Mouse (Mus musculus) spleen, adult 2 months (tissue): ENCODE results near the gene Mapk8ip2. TPM values are rescaled to one million over a fixed set of nuclear protein-coding genes. Genes with fewer than 3 reads are reported as not detected.
A peak's percentile ranks its signal among the peaks of the same experiment; 100 is the strongest.
"Not testable (repeated sequence)": the region's sequence is repeated elsewhere in the genome, so short reads cannot be mapped to it uniquely, and the experiment has no call there.

Experiments used
- DNase-seq, 2 experiments: peaks; one replicate each; pipeline versions ENCODE4 v3.0.0 to v3.0.0-alpha.2; 2012 to 2021; ENCODE audit warnings: low spot score in 2 of 2, low read depth in 1 of 2
- H3K27ac ChIP-seq: fragments of 200-500 bp; 2 replicates; pipeline ENCODE4 v1.5.1; 2012; ENCODE audit warnings: low read length, inconsistent platforms; ENCODE audit not compliant: insufficient read depth
- H3K27me3 ChIP-seq: fragments of 200-500 bp; 2 replicates; pipeline ENCODE4 v1.6.1; 2012; ENCODE audit warnings: mild to moderate bottlenecking, moderate library complexity, low read length, inconsistent platforms; ENCODE audit not compliant: control insufficient read depth, insufficient read depth
- H3K36me3 ChIP-seq: fragments of 200-500 bp; 2 replicates; pipeline ENCODE4 v1.6.1; 2012; ENCODE audit warnings: mild to moderate bottlenecking, low read length, inconsistent platforms; ENCODE audit not compliant: control insufficient read depth, insufficient read depth
- H3K4me1 ChIP-seq: fragments of 200-500 bp; 2 replicates; pipeline ENCODE4 v1.6.1; 2011; ENCODE audit warnings: inconsistent platforms; ENCODE audit not compliant: control insufficient read depth, insufficient read depth, insufficient read length
- H3K4me3 ChIP-seq: fragments of 200-500 bp; 2 replicates; pipeline ENCODE4 v1.5.1; 2011; ENCODE audit warnings: mild to moderate bottlenecking, inconsistent platforms; ENCODE audit not compliant: insufficient read depth, insufficient read length; ENCODE audit errors: extremely low read depth
- CTCF ChIP-seq: fragments of 200-500 bp; IDR thresholded peaks from 2 replicates; pipeline ENCODE4 v1.5.1; 2011; ENCODE audit warnings: mild to moderate bottlenecking, inconsistent platforms; ENCODE audit not compliant: insufficient read depth, insufficient read length, insufficient replicate concordance; ENCODE audit errors: extremely low read depth
- POLR2A ChIP-seq: fragments of 200-500 bp; IDR thresholded peaks from 2 replicates; pipeline ENCODE4 v1.6.1; 2011; ENCODE audit warnings: low read depth, low read length, inconsistent platforms
- WGBS: fragments of 180-500 bp; shearing (Covaris S2); methylation state at CpG from one replicate; pipeline ENCODE4 v1.1.7; 2018; 5-methylcytosine and 5-hydroxymethylcytosine counted together
- polyA plus RNA-seq: library from polyadenylated mRNA; depleted of rRNA; stranded (reverse); fragments of >200 nt; gene quantifications from 2 replicates; pipeline ENCODE4 v1.2.3, GENCODE M21; 2012

The Mapk8ip2 gene
- polyA plus RNA-seq, 1 experiment, result 0.02 TPM

GRCm38 (mm10) chr15:89425711-89426121, 28.0 kb upstream of the Mapk8ip2 start, which contains the start of gene Cpt1b:
Gene Cpt1b, minus strand, starts transcription at chr15:89425863.
- H3K27ac ChIP-seq, result no peak within 1 kb of the TSS
- H3K27me3 ChIP-seq, result no peaks in the 10 kb centered on the region
- H3K4me1 ChIP-seq, result peaks cover 5% of the 10 kb centered on the region
- TF ChIP-seq POLR2A (no peak), CTCF (no peak)
- no peak for DNase-seq
- H3K4me3 ChIP-seq, result no peak within 1 kb of the TSS
- WGBS, result 86% methylated on average over 6 of the region's 6 CpGs
- peaks cover 14% of the 10 kb centered on the region for H3K36me3 ChIP-seq

GRCm38 (mm10) chr15:89426716-89427115, 27.0 kb upstream of the Mapk8ip2 start:
- H3K4me3 ChIP-seq, result no peak overlapping the region
- H3K27ac ChIP-seq, result no peak overlapping the region
- peaks cover 7% of the 10 kb centered on the region for H3K4me1 ChIP-seq
- no peaks in the 10 kb centered on the region for H3K27me3 ChIP-seq
- DNase-seq, result no peak
- 96% methylated on average over 10 of the region's 10 CpGs for WGBS
- no peak for TF ChIP-seq POLR2A
- no peak for TF ChIP-seq CTCF
- H3K36me3 ChIP-seq, result peaks cover 14% of the 10 kb centered on the region

DNA sequence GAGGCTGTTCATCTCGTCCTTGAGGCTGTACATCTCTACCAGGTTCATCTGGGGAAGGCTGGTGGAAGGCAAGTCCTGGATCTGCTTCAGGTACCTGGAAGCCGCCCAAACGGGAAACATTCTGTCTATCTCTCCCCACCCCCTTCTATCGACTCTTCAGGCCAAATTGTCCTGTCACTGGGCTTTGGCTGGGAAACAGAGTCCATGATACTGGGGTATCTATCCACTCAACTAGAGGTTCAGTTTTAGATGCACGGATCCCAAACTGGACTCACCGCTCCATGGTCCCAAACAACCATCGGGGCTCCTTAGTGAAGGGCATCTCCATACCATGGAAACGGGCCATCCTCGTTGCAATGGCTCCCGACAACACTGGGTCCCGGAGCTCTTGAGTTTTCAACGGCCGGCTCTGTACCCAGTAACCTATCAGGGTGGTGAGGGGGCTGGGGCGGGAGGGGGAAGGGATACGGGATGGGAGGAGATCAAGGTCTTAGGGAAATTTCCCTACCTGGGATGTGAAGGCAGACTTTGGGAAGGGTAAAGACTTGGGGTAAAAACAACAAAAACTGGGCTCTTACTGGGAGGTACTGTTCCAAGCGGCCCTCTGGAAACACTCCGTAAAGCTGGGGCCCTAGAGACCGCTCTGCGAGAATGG, 25.4 kb upstream of the Mapk8ip2 start:
- TF ChIP-seq CTCF (no peak), POLR2A (no peak)
- DNase-seq, result no peak
- H3K4me1 ChIP-seq, result peaks cover 7% of the 10 kb centered on the region
- peak overlapping the region; percentile 94; the same call in 1 of the 2 replicates for H3K4me3 ChIP-seq
- peaks cover 14% of the 10 kb centered on the region for H3K36me3 ChIP-seq
- no peaks in the 10 kb centered on the region for H3K27me3 ChIP-seq
- H3K27ac ChIP-seq, result no peak overlapping the region
- WGBS, result 95% methylated on average over 19 of the region's 19 CpGs

DNA sequence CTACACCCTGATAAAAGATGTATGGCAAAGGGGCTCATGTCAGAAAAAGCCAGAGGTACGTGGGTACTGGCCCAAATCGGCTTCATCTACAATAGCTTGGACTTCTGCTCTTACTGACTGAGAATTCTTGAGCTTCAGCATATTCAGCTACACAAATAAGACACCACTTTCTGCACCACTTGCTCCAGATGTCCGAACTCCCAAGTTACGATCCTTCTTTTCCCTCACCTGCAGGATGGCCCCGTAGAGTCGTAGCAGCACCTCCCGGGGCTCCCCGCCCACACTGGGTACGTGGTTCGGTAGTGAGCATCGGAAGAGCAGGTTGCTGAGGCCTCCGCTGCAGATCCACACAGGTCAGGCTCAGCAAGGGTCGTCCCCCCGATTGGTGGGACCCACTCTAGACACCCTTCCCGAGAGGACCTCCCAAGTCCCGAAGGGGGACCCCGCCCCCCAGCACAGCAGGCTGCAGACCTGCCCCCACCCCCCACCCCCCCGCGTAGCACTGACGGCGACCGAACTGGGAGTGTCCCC, 24.8 kb upstream of the Mapk8ip2 start:
- Histone ChIP-seq H3K36me3 (peaks cover 12% of the 10 kb centered on the region), H3K4me3 (peak overlapping the region; percentile 94), H3K27me3 (no peaks in the 10 kb centered on the region), H3K4me1 (peaks cover 7% of the 10 kb centered on the region), H3K27ac (0 out of 2 replicates have a peak overlapping the region, but pooled peaks have one; percentile 20)
- no peak for DNase-seq
- no peak for TF ChIP-seq POLR2A
- TF ChIP-seq CTCF, result no peak
- 11% methylated on average over 22 of the region's 22 CpGs for WGBS

DNA sequence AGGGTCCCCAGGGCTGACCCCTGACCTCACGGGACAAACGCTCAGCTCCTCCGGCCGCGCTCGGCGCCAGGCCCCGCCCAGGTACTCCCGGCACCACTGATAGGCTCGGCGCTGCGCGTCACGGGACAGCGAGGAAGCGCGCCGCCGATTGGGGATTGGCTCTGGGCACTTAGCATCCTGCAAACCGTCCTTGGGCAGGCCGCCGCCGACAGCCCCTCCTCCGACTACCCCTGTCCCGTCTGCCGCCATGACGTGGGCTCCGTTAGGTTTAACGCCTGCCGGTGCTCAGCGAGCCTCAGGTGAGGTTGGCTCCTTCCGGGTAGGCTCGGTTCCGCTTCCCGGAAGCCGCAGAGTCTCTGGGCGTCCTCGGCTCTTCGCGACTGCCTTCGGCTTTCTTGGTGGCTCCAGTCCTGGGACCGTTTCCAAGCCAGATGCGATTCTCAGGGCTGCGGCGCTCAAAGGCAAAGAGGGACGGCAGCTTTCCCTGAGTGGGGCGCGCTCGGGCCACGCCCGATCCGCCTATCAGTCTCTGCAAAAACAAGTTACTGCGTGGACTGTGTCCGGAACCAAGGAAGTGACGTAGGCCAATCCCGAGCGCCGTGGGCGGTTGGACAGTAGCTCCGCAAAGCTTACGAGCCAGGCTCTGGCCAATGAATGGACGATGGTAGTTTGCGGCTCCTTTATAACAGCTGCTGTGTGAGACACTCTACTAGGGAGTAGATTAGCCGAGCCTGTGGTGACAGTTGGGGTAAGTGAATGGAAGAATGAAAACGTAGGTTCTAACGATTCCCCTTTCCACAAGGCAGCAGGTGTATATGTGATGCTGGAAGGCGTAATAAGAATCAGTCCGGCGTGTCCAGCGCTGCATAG, 24.1 kb upstream of the Mapk8ip2 start, which contains the start of the genes C730034F03Rik, Gm44502 and Chkb:
Gene C730034F03Rik (plus strand): TSS at position 238 of the 870 bp plus-strand sequence.
Gene Gm44502 (minus strand): TSS at position 345 of the 870 bp plus-strand sequence.
Gene Chkb (minus strand): TSS at position 557 of the 870 bp plus-strand sequence.
- Histone ChIP-seq H3K36me3 (peaks cover 12% of the 10 kb centered on the region), H3K4me3 (peak within 1 kb of the TSS; percentile 94), H3K27me3 (no peaks in the 10 kb centered on the region), H3K27ac (peak within 1 kb of the TSS; percentile 100), H3K4me1 (peaks cover 7% of the 10 kb centered on the region)
- TF ChIP-seq POLR2A, result peak; percentile 21
- TF ChIP-seq CTCF, result no peak
- under 1% methylated on average over 70 of the region's 70 CpGs for WGBS
- peak; percentile 85 to 88 for DNase-seq

- Histone ChIP-seq H3K4me3 (peak overlapping the region; percentile 94), H3K27ac (peak overlapping the region; percentile 100), H3K36me3 (peaks cover 12% of the 10 kb centered on the region), H3K4me1 (peaks cover 7% of the 10 kb centered on the region), H3K27me3 (no peaks in the 10 kb centered on the region)
- TF ChIP-seq CTCF, result no peak
- no peak for TF ChIP-seq POLR2A
- 29% methylated on average over 6 of the region's 6 CpGs for WGBS
- no peak for DNase-seq
Measured at GRCm38 (mm10) chr15:89430341-89430740, 23.4 kb upstream of the Mapk8ip2 start.

DNA sequence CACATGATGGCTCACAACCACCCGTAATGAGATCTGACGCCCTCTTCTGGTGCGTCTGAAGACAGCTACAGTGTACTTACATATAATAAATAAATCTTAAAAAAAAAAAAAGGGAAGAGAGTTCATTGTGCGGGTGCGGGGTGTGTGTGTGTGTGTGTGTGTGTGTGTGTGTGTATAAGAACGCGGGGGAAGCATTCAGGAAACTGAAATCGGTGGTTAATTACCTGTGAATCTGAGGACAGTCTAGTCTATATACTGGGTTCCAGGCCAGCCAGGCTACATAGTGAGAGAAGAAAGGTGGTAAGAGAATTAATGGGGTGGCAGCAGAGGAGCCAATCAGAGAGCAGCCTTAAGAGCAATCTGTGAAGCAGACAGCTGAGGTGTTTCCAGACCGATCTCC, 22.9 kb upstream of the Mapk8ip2 start:
- not testable (repeated sequence) for H3K4me1 ChIP-seq, DNase-seq, H3K4me3 ChIP-seq, H3K27me3 ChIP-seq, H3K27ac ChIP-seq
- WGBS, result 36% methylated on average over 9 of the region's 9 CpGs
- H3K36me3 ChIP-seq, result peaks cover 12% of the 10 kb centered on the region
